Mouse (Mus musculus) lung, embryonic 15.5 days (tissue): Measurements from ENCODE around the gene Adgrd1. TPM values are rescaled to one million over a fixed set of nuclear protein-coding genes. Genes with fewer than 3 reads are reported as not detected.

ENCODE experiments used
- ATAC-seq: fragments of 200-750 bp; cut with Nextera tagmentation; 2 replicates; pipeline ENCODE4 v1.8.0; 2017; ENCODE audit warnings: moderate number of reproducible peaks, borderline replicate concordance; ENCODE audit not compliant: low FRiP score, low TSS enrichment; ENCODE audit errors: extremely low read depth
- H3K27ac ChIP-seq: fragments of 300-500 bp; sonication (generic); 2 replicates; pipeline ENCODE4 v1.5.1; 2015; ENCODE audit warnings: moderate library complexity, mild to moderate bottlenecking, inconsistent platforms
- H3K27me3 ChIP-seq: fragments of 300-500 bp; sonication (generic); 2 replicates; pipeline ENCODE4 v1.6.1; 2015; ENCODE audit warnings: inconsistent platforms
- H3K36me3 ChIP-seq: fragments of 300-500 bp; sonication (generic); 2 replicates; pipeline ENCODE4 v1.6.1; 2015; ENCODE audit warnings: inconsistent platforms
- H3K4me1 ChIP-seq: fragments of 300-500 bp; sonication (generic); 2 replicates; pipeline ENCODE4 v1.6.1; 2015; ENCODE audit warnings: inconsistent platforms
- H3K4me2 ChIP-seq: fragments of 300-500 bp; sonication (generic); 2 replicates; pipeline ENCODE4 v1.6.1; 2015; ENCODE audit warnings: inconsistent platforms, mild to moderate bottlenecking, moderate library complexity
- H3K4me3 ChIP-seq: fragments of 300-500 bp; sonication (generic); 2 replicates; pipeline ENCODE4 v1.5.1; 2015; ENCODE audit warnings: mild to moderate bottlenecking, inconsistent platforms
- H3K9ac ChIP-seq: fragments of 300-500 bp; sonication (generic); 2 replicates; pipeline ENCODE4 v1.6.1; 2015; ENCODE audit warnings: inconsistent platforms
- H3K9me3 ChIP-seq: fragments of 300-500 bp; sonication (generic); 2 replicates; pipeline ENCODE4 v1.6.1; 2016; ENCODE audit warnings: inconsistent platforms
- WGBS: fragments of 180-500 bp; shearing (Covaris S2); methylation state at CpG from one replicate; pipeline ENCODE4 v1.1.7; 2015; 5-methylcytosine and 5-hydroxymethylcytosine counted together
- polyA plus RNA-seq: library from polyadenylated mRNA; unstranded; fragments of >200 nt; fragmentation: Nextera tagmentation; extraction: Ambion mirVana; gene quantifications from 2 replicates; pipeline ENCODE4 v1.2.1, GENCODE M21; 2015

The Adgrd1 gene
- polyA plus RNA-seq, 1 experiment from 2014 or later: 1.3 TPM

DNA sequence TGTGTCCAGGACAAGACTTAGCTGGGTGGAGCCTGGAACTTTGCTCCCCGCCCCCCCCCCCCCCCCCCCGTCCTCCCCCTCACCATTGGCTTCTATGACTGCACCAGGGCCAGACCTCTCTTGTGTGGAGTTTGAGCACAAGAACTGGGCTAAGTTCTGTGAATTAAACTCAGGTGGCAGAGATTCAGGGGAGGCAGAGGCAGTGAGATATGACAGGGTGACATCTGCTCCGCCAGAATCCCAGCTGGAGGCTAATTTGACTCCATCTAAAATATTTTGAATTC is 121.6 kb downstream of the Adgrd1 start:
- ATAC-seq: no peak
- Histone ChIP-seq H3K36me3 (no peaks in the 10 kb centered on the region), H3K9me3 (no peaks in the 10 kb centered on the region), H3K4me2 (no peak overlapping the region), H3K9ac (no peak overlapping the region), H3K4me1 (no peaks in the 10 kb centered on the region), H3K4me3 (no peak overlapping the region), H3K27ac (no peak overlapping the region), H3K27me3 (no peaks in the 10 kb centered on the region)
- 13% methylated on average over 1 of the region's 3 CpGs for WGBS

DNA sequence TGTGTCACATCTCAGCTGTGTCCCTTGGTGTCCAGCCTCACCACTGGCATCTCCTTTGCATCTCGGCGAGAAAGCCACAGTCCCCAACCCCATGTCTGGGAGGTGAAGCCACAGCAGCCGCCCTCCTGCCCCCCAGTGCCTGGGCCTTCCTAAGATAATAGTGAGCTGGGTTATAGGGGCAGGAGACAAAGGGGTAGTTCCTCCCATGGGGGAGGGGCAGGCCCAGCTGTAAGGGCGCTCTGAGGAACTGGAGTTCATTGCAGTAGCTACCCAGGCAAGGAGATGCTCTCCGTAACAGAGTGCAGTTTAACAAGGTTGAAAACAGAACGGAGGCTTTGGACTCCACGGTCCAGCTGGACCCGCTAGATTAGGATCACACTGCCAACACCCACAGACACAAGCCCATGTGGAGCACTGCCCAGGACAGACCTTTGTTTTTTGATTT is 122.0 kb downstream of the Adgrd1 start:
- H3K4me3 ChIP-seq: no peak overlapping the region
- H3K27ac ChIP-seq: no peak overlapping the region
- no peak for ATAC-seq
- H3K9ac ChIP-seq: no peak overlapping the region
- no peaks in the 10 kb centered on the region for H3K36me3 ChIP-seq
- H3K4me2 ChIP-seq: no peak overlapping the region
- H3K4me1 ChIP-seq: no peaks in the 10 kb centered on the region
- no peaks in the 10 kb centered on the region for H3K9me3 ChIP-seq
- no peaks in the 10 kb centered on the region for H3K27me3 ChIP-seq
- WGBS: 23% methylated on average over 8 of the region's 8 CpGs

DNA sequence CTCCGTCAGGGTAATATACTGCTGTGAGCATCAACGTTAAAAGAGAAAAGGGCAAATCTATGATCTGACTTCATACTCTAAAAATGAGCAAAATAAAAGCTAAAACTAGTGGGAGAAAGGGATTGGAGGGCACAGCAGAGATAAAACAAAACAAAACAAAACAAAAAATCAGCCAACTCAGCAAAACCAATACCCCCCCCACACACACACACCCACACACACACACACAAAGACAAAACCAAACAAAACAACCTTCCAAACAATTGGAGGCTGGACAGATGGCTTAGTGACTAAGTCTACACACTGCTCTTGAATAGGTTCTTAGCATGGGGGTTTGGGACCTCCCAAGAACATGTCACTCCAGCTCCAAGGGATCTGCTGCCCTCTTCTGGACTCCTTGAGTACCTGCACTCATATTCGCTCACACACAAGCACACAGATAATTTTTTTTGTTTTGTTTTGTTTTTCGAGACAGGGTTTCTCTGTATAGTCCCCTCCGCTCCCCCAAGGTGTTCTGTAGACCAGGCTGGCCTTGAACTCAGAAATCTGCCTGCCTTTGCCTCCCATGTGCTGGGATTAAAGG is 122.7 kb downstream of the Adgrd1 start:
- no peaks in the 10 kb centered on the region for H3K27me3 ChIP-seq
- H3K36me3 ChIP-seq: no peaks in the 10 kb centered on the region
- 88% methylated on average over 5 of the region's 5 CpGs for WGBS
- no peaks in the 10 kb centered on the region for H3K9me3 ChIP-seq
- no peak overlapping the region for H3K9ac ChIP-seq
- ATAC-seq: no peak
- H3K4me2 ChIP-seq: no peak overlapping the region
- no peak overlapping the region for H3K4me3 ChIP-seq
- H3K4me1 ChIP-seq: no peaks in the 10 kb centered on the region
- no peak overlapping the region for H3K27ac ChIP-seq

DNA sequence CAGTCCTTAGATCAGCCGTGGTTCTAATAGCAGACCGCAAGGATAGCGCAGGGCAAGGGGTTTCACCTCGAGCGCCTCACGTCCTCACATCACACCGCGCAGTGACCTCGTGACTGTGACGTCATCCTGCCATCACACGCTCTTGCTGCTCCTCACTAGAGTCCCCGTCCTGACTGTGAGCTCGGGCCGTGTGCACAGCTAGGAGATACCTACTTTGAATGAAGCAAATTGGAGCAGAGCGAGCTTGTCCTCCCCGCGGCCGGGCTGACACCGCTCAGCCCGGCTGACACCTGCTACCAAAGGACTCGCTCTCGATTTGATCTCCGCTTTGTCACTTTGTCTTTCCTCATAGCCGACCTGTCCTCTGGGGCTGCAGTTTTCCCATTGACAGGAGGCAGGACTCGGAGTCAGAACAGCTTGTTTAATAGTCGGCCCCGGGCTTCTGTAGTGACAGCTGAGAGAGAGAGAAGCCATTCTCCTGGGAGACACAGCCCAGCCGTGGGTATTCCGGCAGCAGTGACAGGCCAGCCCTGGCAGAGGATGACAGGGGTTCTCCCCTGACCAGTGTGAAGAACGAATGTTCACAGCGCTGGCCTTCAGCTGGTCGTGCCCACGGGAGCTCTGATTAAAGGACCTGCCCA is 129.4 kb downstream of the Adgrd1 start:
- no peaks in the 10 kb centered on the region for H3K9me3 ChIP-seq
- H3K4me2 ChIP-seq: no peak overlapping the region
- no peaks in the 10 kb centered on the region for H3K27me3 ChIP-seq
- WGBS: 61% methylated on average over 33 of the region's 33 CpGs
- ATAC-seq: no peak
- no peaks in the 10 kb centered on the region for H3K36me3 ChIP-seq
- no peak overlapping the region for H3K27ac ChIP-seq
- H3K4me3 ChIP-seq: no peak overlapping the region
- no peak overlapping the region for H3K9ac ChIP-seq
- no peaks in the 10 kb centered on the region for H3K4me1 ChIP-seq

DNA sequence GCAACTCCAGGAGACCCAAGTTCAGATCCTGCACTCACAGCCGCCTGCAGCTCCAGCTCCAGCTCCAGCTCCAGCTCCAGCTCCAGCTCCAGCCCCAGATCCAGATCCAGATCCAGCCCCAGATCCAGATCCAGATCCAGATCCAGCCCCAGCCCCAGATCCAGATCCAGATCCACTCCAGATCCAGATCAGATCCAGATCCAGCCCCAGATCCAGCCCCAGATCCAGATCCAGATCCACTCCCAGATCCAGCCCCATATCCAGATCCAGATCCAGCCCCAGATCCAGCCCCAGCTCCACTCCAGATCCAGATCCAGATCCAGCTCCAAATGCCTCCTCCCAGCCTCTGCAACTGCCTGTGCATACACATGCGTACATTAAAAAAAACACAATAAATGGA is 131.6 kb downstream of the Adgrd1 start:
- H3K4me3 ChIP-seq: no peak overlapping the region
- H3K9me3 ChIP-seq: no peaks in the 10 kb centered on the region
- no peak overlapping the region for H3K4me2 ChIP-seq
- no peak overlapping the region for H3K27ac ChIP-seq
- no peaks in the 10 kb centered on the region for H3K27me3 ChIP-seq
- H3K9ac ChIP-seq: no peak overlapping the region
- 79% methylated on average over 2 of the region's 2 CpGs for WGBS
- no peaks in the 10 kb centered on the region for H3K36me3 ChIP-seq
- no peaks in the 10 kb centered on the region for H3K4me1 ChIP-seq
- no peak for ATAC-seq

DNA sequence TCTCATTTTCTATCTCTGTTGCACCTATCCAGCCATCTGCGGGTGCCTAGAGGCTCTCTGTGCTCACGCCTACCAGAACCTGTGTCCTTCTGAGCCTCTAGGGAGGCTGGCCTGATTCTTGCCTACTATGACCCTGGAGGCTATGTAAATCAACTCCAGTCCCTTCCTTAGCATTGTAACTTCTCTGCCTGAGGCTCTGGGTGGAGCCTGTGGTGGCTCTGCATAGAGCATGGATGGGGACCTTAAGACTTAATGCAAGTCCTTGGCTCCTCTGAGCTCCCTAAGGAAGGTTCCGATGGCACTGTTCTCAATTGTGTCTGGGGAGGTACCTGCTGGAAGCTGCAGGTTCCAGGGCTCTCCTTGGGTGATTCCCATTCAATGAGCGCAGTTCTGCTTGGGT is 136.8 kb downstream of the Adgrd1 start:
- Histone ChIP-seq H3K36me3 (no peaks in the 10 kb centered on the region), H3K4me2 (no peak overlapping the region), H3K27ac (no peak overlapping the region), H3K27me3 (no peaks in the 10 kb centered on the region), H3K9me3 (no peaks in the 10 kb centered on the region), H3K4me3 (no peak overlapping the region), H3K4me1 (no peaks in the 10 kb centered on the region), H3K9ac (no peak overlapping the region)
- ATAC-seq: no peak
- WGBS: 86% methylated on average over 4 of the region's 4 CpGs

DNA sequence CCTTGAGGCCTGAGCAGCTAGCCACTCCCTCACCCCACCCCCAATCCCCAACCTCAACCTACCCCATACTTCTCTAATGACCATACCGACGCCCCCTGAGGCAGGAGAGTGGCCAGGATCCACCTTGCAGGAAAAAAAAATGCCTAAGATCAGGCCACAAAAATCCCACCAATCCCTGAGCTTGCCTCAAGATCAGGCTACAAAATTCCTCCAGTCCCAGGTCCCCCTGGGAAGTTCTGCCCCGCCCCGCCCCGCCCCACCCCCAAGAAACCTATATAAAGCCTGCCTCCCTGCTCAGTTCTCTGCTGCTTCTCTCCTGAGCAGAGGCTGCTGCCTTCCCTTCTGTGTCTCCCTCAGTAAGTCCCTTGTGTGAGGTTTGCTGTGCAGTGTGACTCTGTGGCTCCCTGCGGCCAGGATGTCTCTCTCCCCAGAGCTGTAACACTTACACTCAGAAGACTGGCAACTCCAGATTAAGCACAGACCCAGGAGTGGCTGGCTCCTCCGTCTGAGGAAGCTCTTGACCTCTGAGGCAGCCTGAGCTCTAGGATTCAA is 137.4 kb downstream of the Adgrd1 start:
- Histone ChIP-seq H3K27ac (no peak overlapping the region), H3K4me1 (no peaks in the 10 kb centered on the region), H3K27me3 (no peaks in the 10 kb centered on the region), H3K9ac (no peak overlapping the region), H3K4me3 (no peak overlapping the region), H3K4me2 (no peak overlapping the region), H3K36me3 (no peaks in the 10 kb centered on the region), H3K9me3 (no peaks in the 10 kb centered on the region)
- ATAC-seq: no peak
- WGBS: 79% methylated on average over 7 of the region's 7 CpGs

DNA sequence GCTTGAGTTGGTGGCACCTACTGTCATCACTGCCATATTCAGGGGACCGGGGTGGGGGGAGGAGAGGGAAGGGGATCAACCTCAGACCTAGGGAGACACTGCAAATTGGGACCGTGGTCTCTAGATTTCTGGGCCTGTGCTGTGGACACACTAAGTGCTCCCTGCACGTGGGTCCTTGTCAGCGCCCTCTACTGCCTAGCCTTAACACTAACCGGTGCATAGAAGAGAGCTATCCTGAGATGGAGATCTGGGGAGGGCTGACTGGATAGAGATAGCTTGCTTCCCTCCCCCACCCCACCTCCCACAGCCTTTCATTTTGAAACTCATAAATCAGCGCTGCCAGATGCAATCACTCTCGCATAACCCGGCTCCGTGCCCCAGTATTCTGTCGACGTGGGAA is 139.8 kb downstream of the Adgrd1 start:
- H3K9me3 ChIP-seq: no peaks in the 10 kb centered on the region
- no peaks in the 10 kb centered on the region for H3K27me3 ChIP-seq
- no peaks in the 10 kb centered on the region for H3K4me1 ChIP-seq
- WGBS: 67% methylated on average over 11 of the region's 11 CpGs
- H3K27ac ChIP-seq: no peak overlapping the region
- H3K9ac ChIP-seq: no peak overlapping the region
- H3K4me2 ChIP-seq: no peak overlapping the region
- ATAC-seq: no peak
- H3K36me3 ChIP-seq: no peaks in the 10 kb centered on the region
- H3K4me3 ChIP-seq: no peak overlapping the region

DNA sequence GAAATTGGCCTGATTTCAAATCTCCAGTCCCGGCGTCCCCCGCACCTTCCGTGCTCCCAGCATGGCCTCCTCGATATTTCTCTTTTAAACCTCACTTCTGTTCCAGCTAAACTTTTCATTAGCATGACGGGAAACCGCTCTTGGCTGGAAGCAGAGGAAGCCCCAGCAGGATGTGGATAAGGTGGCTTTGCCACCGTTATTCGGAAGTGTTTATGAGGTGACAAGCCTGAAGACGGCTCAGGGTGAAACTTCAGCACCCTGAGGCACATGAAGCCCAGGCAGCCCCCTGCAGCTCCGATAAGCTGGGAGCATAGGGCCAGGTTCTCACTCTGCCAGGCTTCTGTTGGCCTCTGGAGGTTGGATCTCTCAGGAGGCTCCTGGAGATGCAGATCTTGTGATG is 145.3 kb downstream of the Adgrd1 start:
- Histone ChIP-seq H3K36me3 (no peaks in the 10 kb centered on the region), H3K27me3 (no peaks in the 10 kb centered on the region), H3K4me2 (no peak overlapping the region), H3K9ac (no peak overlapping the region), H3K9me3 (no peaks in the 10 kb centered on the region), H3K27ac (no peak overlapping the region), H3K4me1 (no peaks in the 10 kb centered on the region), H3K4me3 (no peak overlapping the region)
- ATAC-seq: no peak
- WGBS: 60% methylated on average over 11 of the region's 11 CpGs

DNA sequence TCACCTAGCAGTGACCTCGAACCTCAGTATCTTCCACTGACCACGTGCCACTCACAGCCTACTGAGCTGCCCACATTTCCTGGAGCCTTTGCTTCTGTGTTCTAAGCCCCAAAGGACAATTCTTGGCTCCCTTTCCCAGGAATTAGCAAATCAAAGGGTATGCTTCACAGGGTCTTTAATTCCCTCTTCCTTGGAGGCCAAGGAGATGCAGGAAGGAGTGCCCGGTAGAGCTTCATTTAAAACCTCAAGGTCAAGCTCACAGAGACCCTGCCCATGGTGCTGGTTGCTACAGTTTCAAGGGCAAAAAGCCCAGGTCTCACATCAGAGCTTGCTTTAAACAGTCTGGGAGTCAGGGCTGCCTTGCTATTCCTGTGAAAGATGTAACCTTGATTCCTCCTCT is 145.7 kb downstream of the Adgrd1 start:
- Histone ChIP-seq H3K9me3 (no peaks in the 10 kb centered on the region), H3K4me1 (no peaks in the 10 kb centered on the region), H3K27me3 (no peaks in the 10 kb centered on the region), H3K4me2 (no peak overlapping the region), H3K27ac (no peak overlapping the region), H3K9ac (no peak overlapping the region), H3K36me3 (no peaks in the 10 kb centered on the region), H3K4me3 (no peak overlapping the region)
- ATAC-seq: no peak
- WGBS: 40% methylated on average over 3 of the region's 3 CpGs

DNA sequence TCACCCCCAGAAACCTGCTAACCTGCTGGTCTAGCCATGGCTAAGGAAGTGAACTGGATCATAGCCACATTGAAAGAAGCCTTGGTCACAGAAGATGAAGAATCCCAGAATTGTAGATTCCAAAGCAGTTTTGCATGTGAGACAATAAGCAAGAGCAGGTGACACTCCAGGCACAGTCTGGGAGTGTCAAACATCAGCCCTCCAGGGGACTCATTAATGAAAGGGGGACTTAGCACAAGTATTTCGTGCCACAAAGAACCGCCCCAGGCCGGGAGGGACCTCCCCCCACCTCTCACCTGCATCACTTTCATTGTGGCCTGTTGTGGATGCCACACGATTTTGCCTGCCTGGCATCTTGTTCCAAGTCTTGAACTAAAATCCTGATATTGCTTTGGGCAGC is 146.6 kb downstream of the Adgrd1 start:
- WGBS: 74% methylated on average over 4 of the region's 4 CpGs
- H3K36me3 ChIP-seq: no peaks in the 10 kb centered on the region
- no peak for ATAC-seq

DNA sequence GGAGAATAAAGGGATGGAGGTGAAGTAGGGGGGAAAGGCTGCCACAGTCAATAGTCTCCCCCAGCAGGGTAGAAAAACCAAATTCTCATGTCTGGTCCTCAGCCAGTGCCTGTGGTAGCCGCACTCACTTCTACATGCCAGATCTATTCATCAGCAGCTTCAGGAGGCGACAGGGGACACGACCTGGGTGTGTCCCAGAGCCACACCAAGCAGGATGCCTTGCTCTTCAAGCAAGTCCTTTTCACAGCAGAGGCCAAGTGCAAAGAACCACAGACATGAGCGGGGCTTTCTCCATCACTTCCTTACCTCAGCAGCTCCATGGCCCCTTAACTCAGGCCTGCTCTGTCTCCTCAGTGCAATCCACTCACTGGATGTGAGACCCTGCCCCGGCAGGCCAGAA is 147.8 kb downstream of the Adgrd1 start:
- Histone ChIP-seq H3K4me1 (no peaks in the 10 kb centered on the region), H3K9me3 (no peaks in the 10 kb centered on the region), H3K36me3 (no peaks in the 10 kb centered on the region), H3K27me3 (no peaks in the 10 kb centered on the region), H3K27ac (no peak overlapping the region), H3K9ac (no peak overlapping the region), H3K4me2 (no peak overlapping the region), H3K4me3 (no peak overlapping the region)
- ATAC-seq: no peak
- WGBS: 38% methylated on average over 5 of the region's 5 CpGs

More for the DNA sequence above, 146.6 kb downstream of the Adgrd1 start:
- Histone ChIP-seq H3K9me3 (no peaks in the 10 kb centered on the region), H3K4me2 (no peak overlapping the region), H3K4me1 (no peaks in the 10 kb centered on the region), H3K9ac (no peak overlapping the region), H3K27me3 (no peaks in the 10 kb centered on the region), H3K4me3 (no peak overlapping the region), H3K27ac (no peak overlapping the region)
